Mouse (Mus musculus) heart, embryonic 15.5 days (tissue): ENCODE measurements around the gene Chd4. TPM values are rescaled to one million over a fixed set of nuclear protein-coding genes. Genes with fewer than 3 reads are reported as not detected.

Experiments
- ATAC-seq: fragments of 200-750 bp; cut with Nextera tagmentation; replicated peaks from 2 replicates; pipeline ENCODE4 v1.8.0; 2017; ENCODE audit warnings: low read depth, moderate TSS enrichment; ENCODE audit not compliant: insufficient number of reproducible peaks, insufficient read depth, low FRiP score
- H3K27ac ChIP-seq: fragments of 300-500 bp; sonication (generic); 2 replicates; pipeline ENCODE4 v1.5.1; 2015; ENCODE audit warnings: mild to moderate bottlenecking, inconsistent platforms
- H3K27me3 ChIP-seq: fragments of 300-500 bp; sonication (generic); 2 replicates; pipeline ENCODE4 v1.6.1; 2015; ENCODE audit warnings: inconsistent platforms
- H3K36me3 ChIP-seq: fragments of 300-500 bp; sonication (generic); 2 replicates; pipeline ENCODE4 v1.6.1; 2015; ENCODE audit warnings: mild to moderate bottlenecking, inconsistent platforms
- H3K4me1 ChIP-seq: fragments of 300-500 bp; sonication (generic); replicated peaks from 2 replicates; pipeline ENCODE4 v1.6.1; 2015; ENCODE audit warnings: inconsistent platforms
- H3K4me2 ChIP-seq: fragments of 300-500 bp; sonication (generic); 2 replicates; pipeline ENCODE4 v1.6.1; 2015; ENCODE audit warnings: inconsistent platforms, mild to moderate bottlenecking, moderate library complexity
- H3K4me3 ChIP-seq: fragments of 300-500 bp; sonication (generic); 2 replicates; pipeline ENCODE4 v1.5.1; 2015; ENCODE audit warnings: mild to moderate bottlenecking, inconsistent platforms
- H3K9ac ChIP-seq: fragments of 300-500 bp; sonication (generic); 2 replicates; pipeline ENCODE4 v1.6.1; 2015; ENCODE audit warnings: mild to moderate bottlenecking, inconsistent platforms
- H3K9me3 ChIP-seq: fragments of 300-500 bp; sonication (generic); replicated peaks from 2 replicates; pipeline ENCODE4 v1.6.1; 2016; ENCODE audit warnings: inconsistent platforms
- WGBS: fragments of 180-500 bp; shearing (Covaris S2); methylation state at CpG from one replicate; pipeline ENCODE4 v1.1.7; 2015; ENCODE audit warnings: mixed read lengths; 5-methylcytosine and 5-hydroxymethylcytosine counted together
- microRNA-seq: library from miRNA; unstranded; fragments of <30 nt; microRNA quantifications from one replicate; pipeline ENCODE4, GENCODE M21; 2016
- polyA plus RNA-seq: library from polyadenylated mRNA; unstranded; fragments of >200 nt; fragmentation: Nextera tagmentation; extraction: Ambion mirVana; gene quantifications from 2 replicates; pipeline ENCODE4 v1.2.1, GENCODE M21; 2015

Gene Chd4
- polyA plus RNA-seq, 1 experiment from 2014 or later: 61.1 TPM

DNA sequence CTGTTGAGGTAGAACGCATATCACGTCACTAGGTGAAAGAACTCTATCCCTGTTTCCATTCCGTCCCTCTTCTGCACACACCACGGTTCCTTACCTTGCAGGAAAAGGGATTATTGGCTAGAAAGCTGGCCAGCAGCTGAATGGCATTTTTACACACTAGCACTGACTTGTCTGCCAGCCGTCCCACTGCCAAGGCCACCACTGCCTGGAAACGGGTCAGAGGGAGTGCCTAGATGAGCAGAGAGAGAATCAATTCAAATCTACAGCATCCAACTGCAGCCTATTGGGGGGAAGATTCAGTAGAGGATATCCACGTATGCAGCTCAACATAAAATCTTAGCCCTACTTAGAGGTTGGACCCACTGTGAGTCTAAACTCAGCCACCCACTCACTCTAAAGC, 83.8 kb downstream of the Chd4 start:
- H3K9ac ChIP-seq: no peak overlapping the region
- WGBS: 87% methylated on average over 7 of the region's 7 CpGs
- no peak for ATAC-seq
- no peak overlapping the region for H3K4me3 ChIP-seq
- no peaks in the 10 kb centered on the region for H3K9me3 ChIP-seq
- no peak overlapping the region for H3K4me2 ChIP-seq
- H3K4me1 ChIP-seq: no peaks in the 10 kb centered on the region
- no peak overlapping the region for H3K27ac ChIP-seq
- peaks cover 96% of the 10 kb centered on the region for H3K36me3 ChIP-seq
- H3K27me3 ChIP-seq: no peaks in the 10 kb centered on the region

Small RNA genes lying within 50 kb of the gene (microRNA-seq; reads per million reads assigned to microRNA genes)
- gene Mir7045: not detected

Other genes starting within 250 kb of the Chd4 start
- gene P3h3, start 238.2 kb upstream of the Chd4 start, polyA plus RNA-seq: 14.0 and 24.2 TPM in 2 replicates
- 2.2 and 2.4 TPM in 2 replicates for gene Gpr162, start 232.0 kb upstream of the Chd4 start, polyA plus RNA-seq
- gene Cd4, start 207.8 kb upstream of the Chd4 start, polyA plus RNA-seq: 0.05 and 0.68 TPM in 2 replicates
- gene Lag3, start 184.3 kb upstream of the Chd4 start, polyA plus RNA-seq: 1.2 and 1.7 TPM in 2 replicates
- 255 and 294 TPM in 2 replicates for gene Ptms, start 175.9 kb upstream of the Chd4 start, polyA plus RNA-seq
- gene Mlf2, start 164.6 kb upstream of the Chd4 start, polyA plus RNA-seq: 358 and 371 TPM in 2 replicates
- 129 and 139 TPM in 2 replicates for gene Cops7a, start 130.4 kb upstream of the Chd4 start, polyA plus RNA-seq
- gene Pianp, start 99.3 kb upstream of the Chd4 start, polyA plus RNA-seq: 0.62 and 1.1 TPM in 2 replicates
- 9.0 and 12.4 TPM in 2 replicates for gene Zfp384, start 86.8 kb upstream of the Chd4 start, polyA plus RNA-seq
- gene Ing4, start 56.2 kb upstream of the Chd4 start, polyA plus RNA-seq: 79.2 and 83.1 TPM in 2 replicates
- gene Acrbp, start 46.3 kb upstream of the Chd4 start, polyA plus RNA-seq: 5.2 and 7.1 TPM in 2 replicates
- gene Lpar5, start 28.1 kb upstream of the Chd4 start, polyA plus RNA-seq: 0.35 and 0.90 TPM in 2 replicates
- gene Nop2, start 35.9 kb downstream of the Chd4 start, polyA plus RNA-seq: 35.0 and 43.6 TPM in 2 replicates
- 9.7 and 13.4 TPM in 2 replicates for gene Iffo1, start 49.3 kb downstream of the Chd4 start, polyA plus RNA-seq
- gene Gapdh, start 70.5 kb downstream of the Chd4 start, polyA plus RNA-seq: 3,777 and 4,210 TPM in 2 replicates
- gene Ncapd2, start 95.7 kb downstream of the Chd4 start, polyA plus RNA-seq: 66.1 and 93.1 TPM in 2 replicates
- gene Mrpl51, start 95.8 kb downstream of the Chd4 start, polyA plus RNA-seq: 233 and 272 TPM in 2 replicates
- gene Vamp1, start 119.6 kb downstream of the Chd4 start, polyA plus RNA-seq: 5.3 and 6.7 TPM in 2 replicates
- 3.9 and 8.2 TPM in 2 replicates for gene Tapbpl, start 135.9 kb downstream of the Chd4 start, polyA plus RNA-seq
- gene Cd27, start 141.0 kb downstream of the Chd4 start, polyA plus RNA-seq: 2.0 and 10.1 TPM in 2 replicates
- gene Tuba3a, start 190.1 kb downstream of the Chd4 start, polyA plus RNA-seq: 0.11 TPM in 1 of 2 replicates, not detected in the other
- 37.8 and 48.4 TPM in 2 replicates for gene Ltbr, start 217.9 kb downstream of the Chd4 start, polyA plus RNA-seq
- 0.81 and 2.8 TPM in 2 replicates for gene Scnn1a, start 224.7 kb downstream of the Chd4 start, polyA plus RNA-seq